Mouse (Mus musculus): ENCODE data around the gene Dgat2.

DNA sequence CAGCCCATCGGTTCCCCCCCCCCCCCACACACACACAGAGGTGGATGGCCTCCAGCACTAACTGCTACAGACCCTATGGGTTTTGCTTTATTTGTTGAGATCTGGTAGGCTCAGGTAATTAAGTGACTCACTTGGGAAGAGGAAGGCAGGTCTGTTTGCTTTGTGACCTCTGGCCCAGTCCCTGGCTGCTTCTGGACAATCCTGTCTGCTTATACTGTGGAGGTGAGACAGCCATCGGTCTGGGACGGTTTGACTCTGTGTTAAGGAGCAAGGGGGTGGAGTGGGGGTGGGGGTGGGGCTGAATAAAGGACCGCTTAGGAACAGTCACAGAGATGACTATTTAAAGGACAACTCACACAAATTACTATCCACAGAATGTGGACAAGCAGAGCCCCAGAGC, 17.8 kb upstream of the Dgat2 start:
- TF ChIP-seq CTCF (IDR thresholded peaks at IDR 0.05; ENCODE audit: low read depth, low read length) (no peak), POLR2A (IDR thresholded peaks at IDR 0.05; ENCODE audit: borderline replicate concordance, low read depth, low read length) (no peak)

Measured in bone marrow macrophage, adult 2 months (primary cell).